Mouse (Mus musculus) midbrain, postnatal 0 days (tissue): ENCODE data around the gene Gse1. TPM values are rescaled to one million over a fixed set of nuclear protein-coding genes. Genes with fewer than 3 reads are reported as not detected.

Experiments
- ATAC-seq: fragments of 200-750 bp; cut with Nextera tagmentation; 2 replicates; pipeline ENCODE4 v1.8.0; 2017; ENCODE audit warnings: moderate number of reproducible peaks, mild to moderate bottlenecking, moderate TSS enrichment, moderate library complexity; ENCODE audit not compliant: low FRiP score
- DNase-seq: peaks from one replicate; pipeline ENCODE4 v3.0.0-alpha.2; 2015; ENCODE audit warnings: low spot score
- H3K27ac ChIP-seq: fragments of 300-500 bp; sonication (generic); 2 replicates; pipeline ENCODE4 v1.5.1; 2014; ENCODE audit warnings: low read depth, mild to moderate bottlenecking, low read length, mixed read lengths
- H3K27me3 ChIP-seq: fragments of 300-500 bp; sonication (generic); 2 replicates; pipeline ENCODE4 v1.6.1; 2014; ENCODE audit warnings: low read length, control low read depth, mixed read lengths; ENCODE audit not compliant: insufficient read depth
- H3K36me3 ChIP-seq: fragments of 300-500 bp; sonication (generic); 2 replicates; pipeline ENCODE4 v1.6.1; 2014; ENCODE audit warnings: low read length, control low read depth, mixed read lengths; ENCODE audit not compliant: insufficient read depth
- H3K4me1 ChIP-seq: fragments of 300-500 bp; sonication (generic); 2 replicates; pipeline ENCODE4 v1.6.1; 2014; ENCODE audit warnings: mild to moderate bottlenecking, control low read depth, antibody characterized with exemption, low read length, mixed read lengths; ENCODE audit not compliant: insufficient read depth
- H3K4me2 ChIP-seq: fragments of 300-500 bp; sonication (generic); 2 replicates; pipeline ENCODE4 v1.6.1; 2014; ENCODE audit warnings: low read depth, mild to moderate bottlenecking, low read length, mixed read lengths; ENCODE audit not compliant: poor library complexity, severe bottlenecking
- H3K4me3 ChIP-seq: fragments of 300-500 bp; sonication (generic); 2 replicates; pipeline ENCODE4 v1.5.1; 2014; ENCODE audit warnings: low read depth, mild to moderate bottlenecking, low read length, moderate library complexity
- H3K9ac ChIP-seq: fragments of 300-500 bp; sonication (generic); replicated peaks from 2 replicates; pipeline ENCODE4 v1.6.1; 2014; ENCODE audit warnings: mild to moderate bottlenecking, low read length, moderate library complexity, mixed read lengths; ENCODE audit not compliant: poor library complexity, severe bottlenecking
- H3K9me3 ChIP-seq: fragments of 300-500 bp; sonication (generic); 2 replicates; pipeline ENCODE4 v1.6.1; 2016; ENCODE audit warnings: low read length, control low read depth
- CTCF ChIP-seq: IDR thresholded peaks from 2 replicates; pipeline ENCODE4 v1.5.1; 2016; ENCODE audit warnings: antibody characterized with exemption, mild to moderate bottlenecking
- WGBS: fragments of 180-500 bp; shearing (Covaris S2); extraction: QIAGEN DNeasy Blood & Tissue Kit; methylation state at CpG from one replicate; pipeline ENCODE4 v1.1.7; 2014; 5-methylcytosine and 5-hydroxymethylcytosine counted together
- polyA plus RNA-seq: library from polyadenylated mRNA; unstranded; fragments of >200 nt; fragmentation: Nextera tagmentation; extraction: Ambion mirVana; gene quantifications from 2 replicates; pipeline ENCODE4 v1.2.1, GENCODE M21; 2015
- total RNA-seq: library from RNA; depleted of rRNA; stranded (reverse); fragments of >200 nt; gene quantifications from 2 replicates; pipeline ENCODE4 v1.2.3, GENCODE M21; 2014

Gse1 gene
- total and polyA plus RNA-seq, 2 experiments from 2014 or later = 12.4 to 51.3 TPM

- no peak overlapping the region for H3K9ac ChIP-seq
- TF ChIP-seq CTCF = no peak
- WGBS = 77% methylated on average over 8 of the region's 8 CpGs
- no peaks in the 10 kb centered on the region for H3K36me3 ChIP-seq
- H3K27ac ChIP-seq = no peak overlapping the region
- H3K4me1 ChIP-seq = peaks cover 4% of the 10 kb centered on the region; the same call in 1 of the 2 replicates
- no peak overlapping the region for H3K4me2 ChIP-seq
- no peaks in the 10 kb centered on the region for H3K9me3 ChIP-seq
- H3K27me3 ChIP-seq = no peaks in the 10 kb centered on the region
- ATAC-seq (no peak), DNase-seq (no peak)
- H3K4me3 ChIP-seq = no peak overlapping the region
Observed at GRCm38 (mm10) chr8:120371725-120372457, 143.6 kb downstream of the Gse1 start.

DNA sequence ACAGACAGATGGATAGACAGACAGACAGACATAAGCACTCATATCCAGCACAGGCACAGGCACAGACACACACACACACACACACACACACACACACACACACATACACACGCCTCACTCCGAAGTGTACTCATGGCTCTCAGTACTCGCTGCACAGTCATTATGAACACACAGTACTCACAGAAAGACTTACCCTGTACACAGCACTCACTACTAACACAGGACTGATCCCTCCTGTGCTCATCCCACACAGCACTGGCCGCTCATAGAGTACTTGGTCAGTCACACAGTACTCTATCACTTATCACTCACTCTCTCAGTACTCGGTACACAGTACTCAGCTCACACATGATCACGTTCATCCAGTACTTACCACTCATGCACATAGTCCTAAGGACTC lies 144.4 kb downstream of the Gse1 start:
- Histone ChIP-seq H3K4me3 (no peak overlapping the region), H3K4me1 (peaks cover 4% of the 10 kb centered on the region; the same call in 1 of the 2 replicates), H3K4me2 (no peak overlapping the region), H3K9me3 (no peaks in the 10 kb centered on the region), H3K27me3 (no peaks in the 10 kb centered on the region), H3K36me3 (no peaks in the 10 kb centered on the region), H3K27ac (no peak overlapping the region), H3K9ac (no peak overlapping the region)
- WGBS = 92% methylated on average over 6 of the region's 6 CpGs
- ATAC-seq (no peak), DNase-seq (no peak)
- TF ChIP-seq CTCF = no peak

DNA sequence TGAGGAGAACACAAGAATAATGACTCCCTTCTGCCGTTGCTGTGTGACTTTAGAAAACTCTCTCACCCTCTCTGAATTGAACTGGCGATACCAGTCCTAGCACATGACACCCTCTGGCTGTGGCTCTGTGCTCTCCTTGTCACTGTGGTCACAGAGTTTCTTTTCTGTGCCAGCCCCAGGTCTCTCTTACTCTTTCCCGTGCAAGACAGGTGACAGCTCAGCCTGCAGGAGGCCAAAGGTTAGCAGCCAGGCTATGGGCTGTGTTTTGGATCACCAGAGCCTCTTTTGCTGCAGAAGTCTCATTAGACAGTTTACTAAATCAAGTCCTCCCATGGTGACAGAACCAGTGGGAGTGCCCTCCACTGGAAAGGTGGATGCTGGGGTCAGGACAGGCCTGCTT lies 145.4 kb downstream of the Gse1 start:
- Histone ChIP-seq H3K36me3 (no peaks in the 10 kb centered on the region), H3K27ac (no peak overlapping the region), H3K9me3 (no peaks in the 10 kb centered on the region), H3K4me3 (no peak overlapping the region), H3K27me3 (no peaks in the 10 kb centered on the region), H3K4me2 (no peak overlapping the region), H3K4me1 (peaks cover 4% of the 10 kb centered on the region; the same call in 1 of the 2 replicates), H3K9ac (no peak overlapping the region)
- DNase-seq (no peak), ATAC-seq (no peak)
- no peak for TF ChIP-seq CTCF
- WGBS = 88% methylated on average over 3 of the region's 3 CpGs

GRCm38 (mm10) chr8:120374070-120374469 lies 145.8 kb downstream of the Gse1 start:
- Histone ChIP-seq H3K4me2 (no peak overlapping the region), H3K9me3 (no peaks in the 10 kb centered on the region), H3K9ac (no peak overlapping the region), H3K27me3 (no peaks in the 10 kb centered on the region), H3K4me1 (peaks cover 4% of the 10 kb centered on the region; the same call in 1 of the 2 replicates), H3K36me3 (no peaks in the 10 kb centered on the region), H3K4me3 (no peak overlapping the region), H3K27ac (no peak overlapping the region)
- WGBS = 94% methylated on average over 1 of the region's 1 CpGs
- ATAC-seq (no peak), DNase-seq (no peak)
- TF ChIP-seq CTCF = no peak

DNA sequence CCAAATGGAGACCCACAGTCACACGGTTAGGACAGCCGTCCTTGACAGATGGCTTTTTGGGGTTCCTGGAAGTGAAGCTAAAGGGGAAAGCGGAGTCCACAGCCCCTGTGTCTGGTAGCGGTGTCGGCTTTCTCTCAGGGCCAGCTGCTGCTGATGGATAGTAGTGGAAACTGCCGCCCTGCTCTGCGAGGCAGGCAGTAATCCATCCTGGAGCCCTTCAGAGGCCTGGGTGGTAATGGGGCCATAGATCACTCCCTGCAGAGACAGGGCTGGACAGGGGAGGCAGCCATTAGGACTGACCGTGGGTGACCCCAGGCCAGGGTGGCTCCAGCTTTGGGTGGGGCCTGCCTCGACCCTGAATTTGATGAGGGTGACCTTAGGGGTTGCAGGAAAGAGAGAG lies 146.3 kb downstream of the Gse1 start:
- peaks cover 4% of the 10 kb centered on the region; the same call in 1 of the 2 replicates for H3K4me1 ChIP-seq
- no peak overlapping the region for H3K4me3 ChIP-seq
- H3K9me3 ChIP-seq = no peaks in the 10 kb centered on the region
- no peaks in the 10 kb centered on the region for H3K27me3 ChIP-seq
- no peak for TF ChIP-seq CTCF
- ATAC-seq (no peak), DNase-seq (no peak)
- no peaks in the 10 kb centered on the region for H3K36me3 ChIP-seq
- 54% methylated on average over 9 of the region's 9 CpGs for WGBS
- no peak overlapping the region for H3K9ac ChIP-seq
- H3K27ac ChIP-seq = no peak overlapping the region
- no peak overlapping the region for H3K4me2 ChIP-seq

- no peak for TF ChIP-seq CTCF
- no peak overlapping the region for H3K9ac ChIP-seq
- DNase-seq (no peak), ATAC-seq (no peak)
- H3K4me1 ChIP-seq = peaks cover 4% of the 10 kb centered on the region; the same call in 1 of the 2 replicates
- H3K36me3 ChIP-seq = no peaks in the 10 kb centered on the region
- H3K27ac ChIP-seq = no peak overlapping the region
- H3K27me3 ChIP-seq = no peaks in the 10 kb centered on the region
- no peak overlapping the region for H3K4me2 ChIP-seq
- no peak overlapping the region for H3K4me3 ChIP-seq
- 50% methylated on average over 5 of the region's 5 CpGs for WGBS
- H3K9me3 ChIP-seq = no peaks in the 10 kb centered on the region
Observed at GRCm38 (mm10) chr8:120375170-120375569, 146.9 kb downstream of the Gse1 start.
